Mouse (Mus musculus): ENCODE data around the gene Tnfrsf1b. TPM values are rescaled to one million over a fixed set of nuclear protein-coding genes. Genes with fewer than 3 reads are reported as not detected.
A peak's percentile ranks its signal among the peaks of the same experiment; 100 is the strongest.

The Tnfrsf1b gene
- polyA plus RNA-seq, 1 experiment from 2014 or later = 2.0 TPM

- Histone ChIP-seq H3K9me3 (ENCODE audit: control insufficient read depth, low read length) (no peaks in the 10 kb centered on the region), H3K4me2 (ENCODE audit: low read depth) (no peak overlapping the region), H3K27me3 (ENCODE audit: control insufficient read depth, insufficient read depth, low read length) (no peaks in the 10 kb centered on the region), H3K4me1 (ENCODE audit: control insufficient read depth, insufficient read depth, low read length) (no peaks in the 10 kb centered on the region; the same call in 1 of the 2 replicates), H3K27ac (ENCODE audit: low read depth, low read length) (no peak overlapping the region), H3K4me3 (ENCODE audit: low read depth, low read length) (no peak overlapping the region), H3K36me3 (ENCODE audit: control insufficient read depth, insufficient read depth, low read length) (no peaks in the 10 kb centered on the region), H3K9ac (ENCODE audit: low read length) (no peak overlapping the region)
- WGBS = 83% methylated on average over 5 of the region's 5 CpGs
- DNase-seq (ENCODE audit: low spot score) (no peak), ATAC-seq (ENCODE audit: insufficient read depth, low FRiP score, low TSS enrichment) (no peak)
Observed at GRCm38 (mm10) chr4:145217837-145218236, 28.8 kb downstream of the Tnfrsf1b start.

GRCm38 (mm10) chr4:145217046-145217445, 29.6 kb downstream of the Tnfrsf1b start:
- Histone ChIP-seq H3K9me3 (ENCODE audit: control insufficient read depth, low read length) (no peaks in the 10 kb centered on the region), H3K9ac (ENCODE audit: low read length) (no peak overlapping the region), H3K4me2 (ENCODE audit: low read depth) (no peak overlapping the region), H3K36me3 (ENCODE audit: control insufficient read depth, insufficient read depth, low read length) (no peaks in the 10 kb centered on the region), H3K27me3 (ENCODE audit: control insufficient read depth, insufficient read depth, low read length) (no peaks in the 10 kb centered on the region), H3K4me3 (ENCODE audit: low read depth, low read length) (no peak overlapping the region), H3K4me1 (ENCODE audit: control insufficient read depth, insufficient read depth, low read length) (no peaks in the 10 kb centered on the region; the same call in 1 of the 2 replicates), H3K27ac (ENCODE audit: low read depth, low read length) (no peak overlapping the region)
- DNase-seq (ENCODE audit: low spot score) (no peak), ATAC-seq (ENCODE audit: insufficient read depth, low FRiP score, low TSS enrichment) (no peak)
- 71% methylated on average over 6 of the region's 6 CpGs for WGBS

DNA sequence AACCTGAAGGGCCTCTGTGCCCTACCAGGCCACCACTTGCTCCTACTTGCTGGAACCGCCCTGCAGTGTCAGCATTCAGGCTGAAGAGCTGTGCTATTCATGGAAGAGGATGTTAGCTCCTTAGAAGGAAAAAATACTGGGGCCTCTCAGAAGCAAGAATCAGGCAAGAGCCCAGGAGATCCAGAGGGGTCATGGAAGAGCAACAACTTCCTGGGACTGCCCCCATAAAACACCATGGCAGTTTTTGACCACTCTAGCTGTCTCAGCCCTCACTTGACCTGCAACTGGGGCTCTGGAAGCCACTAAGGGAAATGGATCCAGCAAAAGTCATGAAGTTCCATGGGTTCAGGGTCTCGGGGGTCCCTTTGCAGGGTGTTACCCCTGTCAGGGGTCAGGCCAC, 31.3 kb downstream of the Tnfrsf1b start:
- H3K4me2 ChIP-seq (ENCODE audit: low read depth) = no peak overlapping the region
- no peaks in the 10 kb centered on the region for H3K9me3 ChIP-seq (ENCODE audit: control insufficient read depth, low read length)
- 83% methylated on average over 2 of the region's 2 CpGs for WGBS
- no peaks in the 10 kb centered on the region; the same call in 1 of the 2 replicates for H3K4me1 ChIP-seq (ENCODE audit: control insufficient read depth, insufficient read depth, low read length)
- no peak for DNase-seq (ENCODE audit: low spot score)
- H3K27me3 ChIP-seq (ENCODE audit: control insufficient read depth, insufficient read depth, low read length) = no peaks in the 10 kb centered on the region
- no peak overlapping the region; the same call in 1 of the 2 replicates for H3K9ac ChIP-seq (ENCODE audit: low read length)
- H3K27ac ChIP-seq (ENCODE audit: low read depth, low read length) = no peak overlapping the region
- H3K4me3 ChIP-seq (ENCODE audit: low read depth, low read length) = no peak overlapping the region
- ATAC-seq (ENCODE audit: insufficient read depth, low FRiP score, low TSS enrichment) = no peak
- H3K36me3 ChIP-seq (ENCODE audit: control insufficient read depth, insufficient read depth, low read length) = no peaks in the 10 kb centered on the region

GRCm38 (mm10) chr4:145214786-145215174, 31.9 kb downstream of the Tnfrsf1b start:
- no peak overlapping the region for H3K4me2 ChIP-seq (ENCODE audit: low read depth)
- no peaks in the 10 kb centered on the region for H3K27me3 ChIP-seq (ENCODE audit: control insufficient read depth, insufficient read depth, low read length)
- H3K9ac ChIP-seq (ENCODE audit: low read length) = no peak overlapping the region
- peak; percentile 19 for DNase-seq (ENCODE audit: low spot score)
- H3K27ac ChIP-seq (ENCODE audit: low read depth, low read length) = no peak overlapping the region
- WGBS = 57% methylated on average over 6 of the region's 6 CpGs
- no peaks in the 10 kb centered on the region; the same call in 1 of the 2 replicates for H3K4me1 ChIP-seq (ENCODE audit: control insufficient read depth, insufficient read depth, low read length)
- H3K4me3 ChIP-seq (ENCODE audit: low read depth, low read length) = no peak overlapping the region
- no peaks in the 10 kb centered on the region for H3K36me3 ChIP-seq (ENCODE audit: control insufficient read depth, insufficient read depth, low read length)
- ATAC-seq (ENCODE audit: insufficient read depth, low FRiP score, low TSS enrichment) = peak; percentile 38; the same call in 1 of the 2 replicates
- no peaks in the 10 kb centered on the region for H3K9me3 ChIP-seq (ENCODE audit: control insufficient read depth, low read length)

DNA sequence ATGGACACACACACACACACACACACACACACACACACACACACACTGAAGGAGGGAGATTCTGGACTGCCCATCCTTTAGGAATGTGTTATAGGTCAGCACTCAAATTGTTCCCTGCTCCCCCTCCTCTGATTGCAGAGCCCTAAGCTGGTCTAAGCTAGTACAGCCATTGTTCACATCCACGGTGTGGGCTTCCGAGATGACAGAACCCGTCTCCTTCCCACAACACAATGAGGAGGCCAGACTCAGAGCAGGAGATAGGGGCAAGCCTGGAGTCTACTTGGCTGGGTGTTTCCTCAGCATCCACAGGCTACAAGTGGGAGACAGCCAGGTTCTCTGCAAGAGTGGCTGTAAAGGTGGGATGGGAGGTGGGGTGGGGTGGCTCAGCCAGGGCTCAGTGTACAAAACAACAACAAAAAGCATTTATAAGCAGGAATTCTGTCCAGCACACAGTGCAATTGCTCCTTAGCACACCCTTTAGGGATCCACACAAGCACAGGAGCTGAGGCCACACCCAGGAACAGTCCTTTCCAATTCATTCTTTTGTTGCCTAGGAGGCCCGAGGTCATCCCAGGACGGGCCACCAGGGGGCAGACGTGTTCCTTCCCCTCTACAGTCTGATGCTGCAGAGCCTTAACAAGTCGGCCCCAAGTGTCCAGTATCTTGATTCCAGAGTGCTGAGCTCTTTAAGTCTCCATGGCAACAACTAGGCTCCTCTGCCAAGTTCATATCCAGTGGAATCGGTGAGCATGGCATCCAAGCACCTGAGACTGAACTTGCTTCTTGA, 32.5 kb downstream of the Tnfrsf1b start:
- WGBS = 36% methylated on average over 8 of the region's 8 CpGs
- Histone ChIP-seq H3K9me3 (ENCODE audit: control insufficient read depth, low read length) (no peaks in the 10 kb centered on the region), H3K9ac (ENCODE audit: low read length) (no peak overlapping the region), H3K4me2 (ENCODE audit: low read depth) (no peak overlapping the region), H3K4me1 (ENCODE audit: control insufficient read depth, insufficient read depth, low read length) (no peaks in the 10 kb centered on the region; the same call in 1 of the 2 replicates), H3K36me3 (ENCODE audit: control insufficient read depth, insufficient read depth, low read length) (no peaks in the 10 kb centered on the region), H3K4me3 (ENCODE audit: low read depth, low read length) (no peak overlapping the region), H3K27me3 (ENCODE audit: control insufficient read depth, insufficient read depth, low read length) (no peaks in the 10 kb centered on the region), H3K27ac (ENCODE audit: low read depth, low read length) (no peak overlapping the region)
- ATAC-seq (ENCODE audit: insufficient read depth, low FRiP score, low TSS enrichment) = peak; percentile 83
- peak; percentile 90 for DNase-seq (ENCODE audit: low spot score)

DNA sequence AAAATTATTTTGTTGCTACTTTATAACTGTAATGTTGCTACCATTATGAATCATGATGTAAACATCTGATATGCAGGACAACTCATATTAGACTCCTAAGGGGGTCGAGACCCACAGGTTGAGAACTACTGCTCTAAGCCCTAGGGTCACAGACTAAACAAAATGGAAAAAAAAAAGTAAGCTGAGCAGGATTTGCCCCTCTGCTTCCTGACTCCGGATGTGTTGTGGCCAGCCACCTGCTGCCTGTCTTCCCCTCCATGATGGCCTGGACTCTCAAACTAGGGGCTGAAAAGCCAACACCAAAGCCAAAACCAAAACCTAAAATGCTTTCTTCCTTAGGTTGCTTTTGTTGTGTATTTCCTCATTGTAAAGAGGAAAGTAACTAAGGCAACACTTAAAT, 35.6 kb downstream of the Tnfrsf1b start:
- 76% methylated on average over 2 of the region's 2 CpGs for WGBS
- no peak for ATAC-seq (ENCODE audit: insufficient read depth, low FRiP score, low TSS enrichment)

DNA sequence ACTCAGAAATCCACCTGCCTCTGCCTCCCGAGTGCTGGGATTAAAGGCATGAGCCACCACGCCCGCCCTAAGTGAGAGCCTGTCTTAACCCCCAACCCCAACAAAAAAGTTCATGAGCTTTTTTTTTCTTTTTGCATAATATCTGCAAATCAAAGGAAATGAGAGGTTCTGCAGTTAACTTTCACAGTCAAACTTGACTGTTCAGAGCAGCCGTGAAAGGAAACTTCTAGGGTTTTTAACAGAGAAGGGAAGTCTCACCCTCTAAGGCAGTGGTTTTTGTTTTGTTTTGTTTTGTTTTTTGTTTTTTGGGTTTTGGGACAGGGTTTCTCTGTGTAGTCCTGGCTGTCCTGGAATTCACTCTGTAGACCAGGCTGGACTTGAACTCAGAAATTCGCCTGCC, 36.1 kb downstream of the Tnfrsf1b start:
- H3K27ac ChIP-seq (ENCODE audit: low read depth, low read length) = no peak overlapping the region
- H3K9me3 ChIP-seq (ENCODE audit: control insufficient read depth, low read length) = no peaks in the 10 kb centered on the region
- H3K27me3 ChIP-seq (ENCODE audit: control insufficient read depth, insufficient read depth, low read length) = no peaks in the 10 kb centered on the region
- H3K4me3 ChIP-seq (ENCODE audit: low read depth, low read length) = no peak overlapping the region
- H3K4me1 ChIP-seq (ENCODE audit: control insufficient read depth, insufficient read depth, low read length) = no peaks in the 10 kb centered on the region; the same call in 1 of the 2 replicates
- no peak overlapping the region for H3K4me2 ChIP-seq (ENCODE audit: low read depth)
- no peaks in the 10 kb centered on the region for H3K36me3 ChIP-seq (ENCODE audit: control insufficient read depth, insufficient read depth, low read length)
- no peak for DNase-seq (ENCODE audit: low spot score)
- H3K9ac ChIP-seq (ENCODE audit: low read length) = no peak overlapping the region
- 93% methylated on average over 5 of the region's 5 CpGs for WGBS
- no peak for ATAC-seq (ENCODE audit: insufficient read depth, low FRiP score, low TSS enrichment)

More for the DNA sequence above, 35.6 kb downstream of the Tnfrsf1b start:
- no peak overlapping the region for H3K4me2 ChIP-seq (ENCODE audit: low read depth)
- H3K9me3 ChIP-seq (ENCODE audit: control insufficient read depth, low read length) = no peaks in the 10 kb centered on the region
- no peaks in the 10 kb centered on the region for H3K27me3 ChIP-seq (ENCODE audit: control insufficient read depth, insufficient read depth, low read length)
- DNase-seq (ENCODE audit: low spot score) = no peak
- H3K27ac ChIP-seq (ENCODE audit: low read depth, low read length) = no peak overlapping the region
- H3K4me3 ChIP-seq (ENCODE audit: low read depth, low read length) = no peak overlapping the region
- H3K9ac ChIP-seq (ENCODE audit: low read length) = no peak overlapping the region
- no peaks in the 10 kb centered on the region for H3K36me3 ChIP-seq (ENCODE audit: control insufficient read depth, insufficient read depth, low read length)
- H3K4me1 ChIP-seq (ENCODE audit: control insufficient read depth, insufficient read depth, low read length) = no peaks in the 10 kb centered on the region; the same call in 1 of the 2 replicates

- Histone ChIP-seq H3K27me3 (ENCODE audit: control insufficient read depth, insufficient read depth, low read length) (no peaks in the 10 kb centered on the region), H3K4me1 (ENCODE audit: control insufficient read depth, insufficient read depth, low read length) (no peaks in the 10 kb centered on the region), H3K27ac (ENCODE audit: low read depth, low read length) (no peak overlapping the region), H3K36me3 (ENCODE audit: control insufficient read depth, insufficient read depth, low read length) (no peaks in the 10 kb centered on the region), H3K9me3 (ENCODE audit: control insufficient read depth, low read length) (no peaks in the 10 kb centered on the region), H3K9ac (ENCODE audit: low read length) (no peak overlapping the region), H3K4me2 (ENCODE audit: low read depth) (no peak overlapping the region), H3K4me3 (ENCODE audit: low read depth, low read length) (no peak overlapping the region)
- DNase-seq (ENCODE audit: low spot score) (no peak), ATAC-seq (ENCODE audit: insufficient read depth, low FRiP score, low TSS enrichment) (no peak)
- WGBS = 38% methylated on average over 5 of the region's 5 CpGs
Observed at GRCm38 (mm10) chr4:145209690-145210088, 37.0 kb downstream of the Tnfrsf1b start.

- Histone ChIP-seq H3K27me3 (ENCODE audit: control insufficient read depth, insufficient read depth, low read length) (no peaks in the 10 kb centered on the region), H3K4me3 (ENCODE audit: low read depth, low read length) (no peak overlapping the region), H3K27ac (ENCODE audit: low read depth, low read length) (no peak overlapping the region), H3K9me3 (ENCODE audit: control insufficient read depth, low read length) (no peaks in the 10 kb centered on the region), H3K4me2 (ENCODE audit: low read depth) (no peak overlapping the region), H3K9ac (ENCODE audit: low read length) (no peak overlapping the region), H3K4me1 (ENCODE audit: control insufficient read depth, insufficient read depth, low read length) (no peaks in the 10 kb centered on the region), H3K36me3 (ENCODE audit: control insufficient read depth, insufficient read depth, low read length) (no peaks in the 10 kb centered on the region)
- WGBS = 82% methylated on average over 6 of the region's 6 CpGs
- no peak for DNase-seq (ENCODE audit: low spot score)
- no peak for ATAC-seq (ENCODE audit: insufficient read depth, low FRiP score, low TSS enrichment)
Observed at GRCm38 (mm10) chr4:145209076-145209689, 37.5 kb downstream of the Tnfrsf1b start.

All from neural tube, embryonic 11.5 days (tissue).